Mouse (Mus musculus) limb, embryonic 13.5 days (tissue): ENCODE measurements at regions not wholly inside any gene's neighbourhood (a gene's known extent, or its start where the extent isn't known, plus 50 kb on each side); places are given as distances from the start of the nearest gene placed in this dataset.

ENCODE experiments used
- ATAC-seq: fragments of 200-750 bp; cut with Nextera tagmentation; 2 replicates; pipeline ENCODE4 v1.8.0; 2017; ENCODE audit warnings: low read depth, moderate number of reproducible peaks, moderate TSS enrichment; ENCODE audit not compliant: low FRiP score
- H3K27ac ChIP-seq: fragments of 300-500 bp; sonication (generic); 2 replicates; pipeline ENCODE4 v1.5.1; 2015; ENCODE audit warnings: inconsistent platforms, mild to moderate bottlenecking, moderate library complexity
- H3K27me3 ChIP-seq: fragments of 300-500 bp; sonication (generic); 2 replicates; pipeline ENCODE4 v1.6.1; 2015; ENCODE audit warnings: mild to moderate bottlenecking, inconsistent platforms
- H3K36me3 ChIP-seq: fragments of 300-500 bp; sonication (generic); 2 replicates; pipeline ENCODE4 v1.6.1; 2015; ENCODE audit warnings: inconsistent platforms, mild to moderate bottlenecking, moderate library complexity
- H3K4me1 ChIP-seq: fragments of 300-500 bp; sonication (generic); 2 replicates; pipeline ENCODE4 v1.6.1; 2015; ENCODE audit warnings: inconsistent platforms
- H3K4me2 ChIP-seq: fragments of 300-500 bp; sonication (generic); replicated peaks from 2 replicates; pipeline ENCODE4 v1.6.1; 2015; ENCODE audit warnings: inconsistent platforms, mild to moderate bottlenecking, moderate library complexity
- H3K4me3 ChIP-seq: fragments of 300-500 bp; sonication (generic); 2 replicates; pipeline ENCODE4 v1.5.1; 2015; ENCODE audit warnings: moderate library complexity, mild to moderate bottlenecking, inconsistent platforms
- H3K9ac ChIP-seq: fragments of 300-500 bp; sonication (generic); 2 replicates; pipeline ENCODE4 v1.6.1; 2015; ENCODE audit warnings: mild to moderate bottlenecking, inconsistent platforms
- H3K9me3 ChIP-seq: fragments of 300-500 bp; sonication (generic); 2 replicates; pipeline ENCODE4 v1.6.1; 2016; ENCODE audit warnings: inconsistent platforms
- WGBS: fragments of 180-500 bp; shearing (Covaris S2); methylation state at CpG from one replicate; pipeline ENCODE4 v1.1.7; 2015; 5-methylcytosine and 5-hydroxymethylcytosine counted together

DNA sequence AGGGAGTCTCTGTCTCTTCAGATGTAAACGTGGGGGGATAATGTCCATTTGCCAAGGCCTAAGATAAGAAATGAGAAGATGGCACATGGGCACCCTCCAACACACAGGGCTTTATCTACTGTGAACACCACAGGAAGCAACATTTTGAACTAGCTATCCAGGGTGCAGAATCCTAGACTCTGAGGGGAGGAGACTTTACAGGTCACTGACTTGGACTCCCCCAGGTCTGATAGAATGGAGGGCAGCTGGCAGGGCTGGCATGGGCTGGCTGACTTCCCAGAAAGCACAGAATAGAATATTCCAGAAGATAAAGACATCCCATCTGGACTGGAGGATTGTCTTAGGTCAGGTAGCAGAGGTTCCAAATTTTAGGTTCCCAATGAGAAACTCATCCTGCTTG, 201.2 kb upstream of the Ncam1 start:
- Histone ChIP-seq H3K27me3 (no peaks in the 10 kb centered on the region), H3K9me3 (peaks cover 9% of the 10 kb centered on the region), H3K36me3 (no peaks in the 10 kb centered on the region), H3K9ac (no peak overlapping the region), H3K4me2 (no peak overlapping the region), H3K27ac (no peak overlapping the region), H3K4me3 (no peak overlapping the region), H3K4me1 (peaks cover 10% of the 10 kb centered on the region)
- 74% methylated on average over 1 of the region's 1 CpGs for WGBS
- no peak for ATAC-seq

DNA sequence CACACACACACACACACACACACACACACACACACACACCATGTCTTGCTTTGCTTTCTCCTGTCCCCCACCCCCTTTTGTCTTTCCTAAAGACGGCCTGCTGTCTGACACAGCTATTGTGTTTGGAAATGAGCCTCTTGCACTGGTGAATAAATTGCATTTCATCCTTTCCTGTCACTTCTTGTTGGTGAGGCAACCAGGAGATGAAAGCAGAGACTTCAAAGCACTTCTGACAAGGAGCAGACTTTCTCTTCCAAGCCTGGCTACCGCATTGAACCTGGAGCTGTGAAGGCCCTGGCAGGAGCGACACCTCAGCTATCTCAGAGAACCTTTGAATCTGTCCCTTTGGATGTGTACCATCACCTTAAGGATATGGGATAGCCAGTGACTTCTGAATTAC, 199.4 kb upstream of the Ncam1 start:
- Histone ChIP-seq H3K4me3 (no peak overlapping the region), H3K36me3 (no peaks in the 10 kb centered on the region), H3K27me3 (no peaks in the 10 kb centered on the region), H3K4me1 (peaks cover 10% of the 10 kb centered on the region), H3K27ac (no peak overlapping the region), H3K4me2 (no peak overlapping the region), H3K9ac (no peak overlapping the region), H3K9me3 (peaks cover 12% of the 10 kb centered on the region)
- 42% methylated on average over 3 of the region's 3 CpGs for WGBS
- no peak for ATAC-seq

GRCm38 (mm10) chr9:49989464-49990271, 190.9 kb upstream of the Ncam1 start:
- Histone ChIP-seq H3K27ac (no peak overlapping the region; the same call in 1 of the 2 replicates), H3K4me2 (peak overlapping the region; percentile 42), H3K9me3 (no peaks in the 10 kb centered on the region), H3K9ac (no peak overlapping the region), H3K36me3 (no peaks in the 10 kb centered on the region), H3K4me3 (no peak overlapping the region), H3K27me3 (no peaks in the 10 kb centered on the region), H3K4me1 (peaks cover 12% of the 10 kb centered on the region)
- peak; percentile 87 for ATAC-seq
- 45% methylated on average over 14 of the region's 14 CpGs for WGBS

- H3K27ac ChIP-seq: no peak overlapping the region
- no peak overlapping the region for H3K4me2 ChIP-seq
- H3K36me3 ChIP-seq: no peaks in the 10 kb centered on the region
- 51% methylated on average over 5 of the region's 5 CpGs for WGBS
- H3K4me3 ChIP-seq: no peak overlapping the region
- H3K9ac ChIP-seq: no peak overlapping the region
- H3K9me3 ChIP-seq: no peaks in the 10 kb centered on the region
- H3K27me3 ChIP-seq: no peaks in the 10 kb centered on the region
- ATAC-seq: no peak
- peaks cover 12% of the 10 kb centered on the region for H3K4me1 ChIP-seq
These were observed 189.3 kb upstream of the Ncam1 start for GRCm38 (mm10) chr9:49988064-49988463.

GRCm38 (mm10) chr9:49987481-49987880, 188.8 kb upstream of the Ncam1 start:
- no peak overlapping the region for H3K4me3 ChIP-seq

DNA sequence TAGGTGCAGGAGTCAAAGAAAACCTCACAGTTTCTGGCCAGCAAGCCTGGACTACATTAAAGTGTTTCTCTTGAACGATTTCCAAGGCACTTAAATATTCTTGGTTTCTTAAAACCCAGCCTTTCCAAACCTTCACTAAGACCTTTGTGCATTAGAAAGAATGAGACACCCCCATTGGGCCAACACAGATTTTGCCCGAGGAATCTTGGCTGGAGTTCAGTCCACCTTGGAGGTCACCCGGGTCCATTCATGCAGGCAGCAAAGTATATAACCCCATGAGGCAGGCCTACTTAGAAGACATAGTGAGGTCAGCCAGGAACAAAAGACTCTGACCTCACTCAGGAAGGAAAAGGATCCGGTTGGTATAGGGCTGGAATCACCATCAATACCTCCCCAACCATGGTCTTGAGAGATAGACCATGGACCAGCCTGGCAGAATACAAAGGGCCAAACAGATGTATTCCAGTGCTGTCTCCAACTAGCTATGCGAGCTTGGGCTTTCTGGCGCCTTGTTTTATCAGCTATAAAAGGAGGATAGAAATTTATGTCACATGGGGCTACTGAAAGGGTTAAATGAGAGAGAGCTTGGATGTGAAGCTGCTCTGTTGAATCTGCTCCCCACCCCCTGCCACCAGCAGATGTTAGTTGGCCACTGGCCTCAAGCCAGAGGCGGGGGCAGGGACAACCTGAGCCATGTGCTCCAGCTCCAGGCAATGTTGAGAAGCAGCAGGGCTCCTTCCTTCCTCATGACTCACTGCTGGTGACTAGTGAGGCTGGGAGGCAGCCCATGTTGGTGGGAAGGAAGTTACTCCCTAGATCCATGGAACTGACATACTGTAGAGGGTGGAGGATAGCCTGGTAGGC, 181.9 kb upstream of the Ncam1 start:
- peak overlapping the region; percentile 30; the same call in 1 of the 2 replicates for H3K4me2 ChIP-seq
- H3K4me1 ChIP-seq: peaks cover 34% of the 10 kb centered on the region
- no peak overlapping the region for H3K9ac ChIP-seq
- H3K36me3 ChIP-seq: no peaks in the 10 kb centered on the region
- ATAC-seq: peak; percentile 88
- no peaks in the 10 kb centered on the region for H3K9me3 ChIP-seq
- peak overlapping the region; percentile 69; the same call in 1 of the 2 replicates for H3K27ac ChIP-seq
- no peaks in the 10 kb centered on the region for H3K27me3 ChIP-seq
- WGBS: 28% methylated on average over 7 of the region's 7 CpGs
- no peak overlapping the region for H3K4me3 ChIP-seq

More at GRCm38 (mm10) chr9:49987481-49987880, 188.8 kb upstream of the Ncam1 start:
- Histone ChIP-seq H3K27me3 (no peaks in the 10 kb centered on the region), H3K9me3 (no peaks in the 10 kb centered on the region), H3K36me3 (no peaks in the 10 kb centered on the region), H3K27ac (no peak overlapping the region), H3K4me1 (peaks cover 12% of the 10 kb centered on the region), H3K9ac (no peak overlapping the region), H3K4me2 (no peak overlapping the region)
- ATAC-seq: no peak

- H3K4me1 ChIP-seq: peaks cover 31% of the 10 kb centered on the region
- H3K4me2 ChIP-seq: peak overlapping the region; percentile 39
- no peaks in the 10 kb centered on the region for H3K27me3 ChIP-seq
- peak overlapping the region; percentile 59 for H3K27ac ChIP-seq
- no peaks in the 10 kb centered on the region for H3K9me3 ChIP-seq
- no peak overlapping the region for H3K4me3 ChIP-seq
- WGBS: 26% methylated on average over 11 of the region's 11 CpGs
- H3K9ac ChIP-seq: no peak overlapping the region
- ATAC-seq: peak; percentile 70; the same call in 1 of the 2 replicates
- H3K36me3 ChIP-seq: no peaks in the 10 kb centered on the region
These were observed 177.4 kb upstream of the Ncam1 start for GRCm38 (mm10) chr9:49975938-49976671.

GRCm38 (mm10) chr9:49973974-49974495, 175.3 kb upstream of the Ncam1 start:
- Histone ChIP-seq H3K4me2 (no peak overlapping the region), H3K27ac (no peak overlapping the region), H3K4me3 (no peak overlapping the region), H3K36me3 (no peaks in the 10 kb centered on the region), H3K27me3 (no peaks in the 10 kb centered on the region), H3K9me3 (no peaks in the 10 kb centered on the region), H3K9ac (no peak overlapping the region), H3K4me1 (peaks cover 16% of the 10 kb centered on the region)
- 80% methylated on average over 5 of the region's 5 CpGs for WGBS
- no peak for ATAC-seq

GRCm38 (mm10) chr9:49969429-49969828, 170.7 kb upstream of the Ncam1 start:
- no peak for ATAC-seq

GRCm38 (mm10) chr9:49964666-49965065, 165.9 kb upstream of the Ncam1 start:
- no peak overlapping the region for H3K4me2 ChIP-seq
- 73% methylated on average over 4 of the region's 4 CpGs for WGBS
- ATAC-seq: no peak

More at GRCm38 (mm10) chr9:49969429-49969828, 170.7 kb upstream of the Ncam1 start:
- Histone ChIP-seq H3K27ac (no peak overlapping the region), H3K9ac (no peak overlapping the region), H3K4me2 (no peak overlapping the region), H3K36me3 (no peaks in the 10 kb centered on the region), H3K4me1 (no peaks in the 10 kb centered on the region), H3K9me3 (no peaks in the 10 kb centered on the region), H3K4me3 (no peak overlapping the region), H3K27me3 (no peaks in the 10 kb centered on the region)
- 83% methylated on average over 6 of the region's 6 CpGs for WGBS

DNA sequence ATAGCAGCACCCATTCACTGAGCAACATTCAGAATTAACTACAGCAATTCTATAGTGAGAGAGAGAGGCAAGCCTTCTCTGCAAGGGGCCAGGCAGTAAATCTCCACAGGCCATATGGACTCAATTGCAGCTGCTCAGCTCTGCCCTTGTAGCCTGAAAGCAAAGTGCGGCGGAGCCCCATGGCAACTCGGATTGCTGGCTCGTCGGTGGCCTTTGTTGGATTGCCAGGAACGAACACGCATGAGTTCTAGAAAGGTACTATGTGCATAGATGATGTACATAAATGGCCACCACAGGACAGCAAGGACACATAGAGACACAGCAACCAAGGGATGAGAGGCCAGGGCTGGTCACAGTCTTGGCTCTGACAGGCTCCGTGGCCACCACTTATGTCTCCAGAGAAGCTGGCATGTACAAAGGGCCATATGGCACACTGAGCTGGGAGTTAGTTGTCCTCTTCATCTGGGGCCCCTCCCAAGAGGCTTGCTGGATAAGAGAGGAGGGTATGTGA, 163.9 kb upstream of the Ncam1 start:
- no peaks in the 10 kb centered on the region for H3K27me3 ChIP-seq
- H3K4me2 ChIP-seq: 0 out of 2 replicates have a peak overlapping the region, but pooled peaks have one; percentile 9
- peak; percentile 79; the same call in 1 of the 2 replicates for ATAC-seq
- peaks cover 45% of the 10 kb centered on the region for H3K4me1 ChIP-seq
- 10% methylated on average over 8 of the region's 8 CpGs for WGBS
- no peak overlapping the region for H3K9ac ChIP-seq
- H3K4me3 ChIP-seq: no peak overlapping the region
- no peaks in the 10 kb centered on the region for H3K36me3 ChIP-seq
- H3K27ac ChIP-seq: peak overlapping the region; percentile 59
- H3K9me3 ChIP-seq: no peaks in the 10 kb centered on the region

More at GRCm38 (mm10) chr9:49964666-49965065, 165.9 kb upstream of the Ncam1 start:
- Histone ChIP-seq H3K27ac (no peak overlapping the region), H3K9ac (no peak overlapping the region), H3K4me1 (peaks cover 35% of the 10 kb centered on the region), H3K4me3 (no peak overlapping the region), H3K36me3 (no peaks in the 10 kb centered on the region), H3K9me3 (no peaks in the 10 kb centered on the region), H3K27me3 (no peaks in the 10 kb centered on the region)
